Mouse (Mus musculus): ENCODE results near the gene Snapc4.

DNA sequence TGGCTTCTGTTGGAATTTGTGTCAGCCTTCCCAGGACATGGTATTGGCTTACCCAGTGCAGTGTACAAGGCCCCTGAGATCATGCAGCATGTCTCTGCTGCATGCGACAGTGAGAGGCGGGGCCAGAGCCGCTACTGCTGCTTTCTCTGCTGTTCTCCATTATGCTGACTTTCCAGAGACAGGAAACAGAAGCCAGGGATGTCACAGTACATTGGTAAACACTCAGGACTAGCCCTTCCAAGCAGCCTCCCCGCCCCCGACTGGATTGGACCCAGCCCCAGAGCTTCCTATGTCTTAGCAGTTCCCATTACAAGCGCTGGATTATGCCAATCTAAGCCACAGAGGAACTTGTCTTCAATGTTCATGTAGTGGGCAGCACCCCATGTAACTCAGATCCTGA lies 32.2 kb downstream of the Snapc4 start:
- no peak for TF ChIP-seq CTCF (IDR thresholded peaks at IDR 0.05; ENCODE audit: control insufficient read depth, insufficient read depth, insufficient read length)
- no peak for TF ChIP-seq FOSL1 (IDR thresholded peaks at IDR 0.05; ENCODE audit: insufficient read depth, low read length, poor library complexity, severe bottlenecking)

Data from C2C12 (cell line).